Mouse (Mus musculus) kidney, adult 2 months (tissue): ENCODE measurements around the gene Tanc2.

ENCODE experiments used
- CTCF ChIP-seq: fragments of 200-500 bp; conservative IDR thresholded peaks from 2 replicates; pipeline ENCODE4 v1.5.1; 2011; ENCODE audit warnings: low read depth, mild to moderate bottlenecking, control low read depth, low read length, moderate library complexity, mixed read lengths; ENCODE audit not compliant: insufficient read depth, insufficient read length
- POLR2A ChIP-seq: fragments of 200-500 bp; IDR thresholded peaks from one replicate; pipeline ENCODE4 v1.6.1; 2011; ENCODE audit warnings: low read depth, low read length, control low read depth

GRCm38 (mm10) chr11:105905529-105906213, 315.9 kb downstream of the Tanc2 start:
- no peak for TF ChIP-seq POLR2A
- no peak for TF ChIP-seq CTCF
